Mouse (Mus musculus) c-Kit-positive CD71-negative TER-119-negative erythroid progenitor cells, embryonic 14.5 days (primary cell): Measurements from ENCODE around the gene Fkbpl.

Experiments used
- DNase-seq: peaks from one replicate; pipeline ENCODE4 v3.0.0-alpha.2; 2013; ENCODE audit warnings: low read depth

Fkbpl gene

DNA sequence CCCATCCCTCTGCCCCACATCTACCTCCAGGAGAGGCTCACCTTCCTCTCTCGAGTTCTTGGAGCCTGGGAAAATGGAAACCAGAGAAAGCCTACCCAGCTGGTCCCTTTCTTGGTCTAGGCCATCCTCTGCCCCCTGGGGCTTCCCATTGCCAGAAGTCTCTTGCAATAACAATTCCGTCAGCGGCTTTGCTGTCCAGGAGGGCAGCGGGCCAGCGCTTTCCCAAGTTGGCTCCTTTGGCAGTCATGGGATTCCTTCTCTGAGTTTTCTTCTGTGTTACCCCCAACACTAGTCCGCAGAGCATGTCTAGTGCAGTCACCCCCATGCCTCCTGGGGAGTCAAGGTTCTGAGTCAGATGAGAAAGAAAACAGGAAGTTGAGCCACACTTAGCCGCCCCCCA is 48.3 kb downstream of the Fkbpl start:
- no peak for DNase-seq
